Mouse (Mus musculus) erythroblast, embryonic 14.5 days (primary cell): ENCODE measurements around the gene Cnr2.

Source experiments
- GATA1 ChIP-seq: IDR thresholded peaks from 2 replicates; pipeline ENCODE4 v1.6.1; 2012; ENCODE audit warnings: low read length, inconsistent platforms, mixed read lengths
- TAL1 ChIP-seq: IDR thresholded peaks from 3 replicates; pipeline ENCODE4 v1.6.1; 2012; ENCODE audit warnings: low read length, inconsistent platforms, mixed read lengths

DNA sequence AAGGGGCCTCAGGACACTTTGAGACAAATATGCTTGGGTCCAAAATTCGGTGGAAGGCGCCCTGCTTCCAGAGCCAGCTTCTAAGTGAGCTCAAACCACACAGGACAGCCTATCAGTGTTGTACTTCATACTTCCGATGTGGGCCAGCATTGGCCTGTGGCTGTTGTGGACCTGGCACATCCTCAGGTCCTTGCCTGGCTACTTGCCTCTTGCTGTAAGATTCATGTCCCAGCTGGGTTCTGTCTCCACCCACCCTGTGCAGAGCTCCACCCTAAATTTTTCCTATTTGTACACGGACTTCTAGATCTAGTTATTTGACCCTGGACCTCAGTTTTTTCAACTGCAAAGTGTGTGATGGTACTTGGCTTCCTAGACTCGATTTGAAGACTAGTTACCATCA, 40.3 kb downstream of the Cnr2 start:
- TF ChIP-seq TAL1, result no peak
- no peak for TF ChIP-seq GATA1
